Mouse (Mus musculus) heart, embryonic 15.5 days (tissue): ENCODE data around the gene Ube2d3. TPM values are rescaled to one million over a fixed set of nuclear protein-coding genes. Genes with fewer than 3 reads are reported as not detected.

ENCODE experiments used
- ATAC-seq: fragments of 200-750 bp; cut with Nextera tagmentation; replicated peaks from 2 replicates; pipeline ENCODE4 v1.8.0; 2017; ENCODE audit warnings: low read depth, moderate TSS enrichment; ENCODE audit not compliant: insufficient number of reproducible peaks, insufficient read depth, low FRiP score
- H3K27ac ChIP-seq: fragments of 300-500 bp; sonication (generic); 2 replicates; pipeline ENCODE4 v1.5.1; 2015; ENCODE audit warnings: mild to moderate bottlenecking, inconsistent platforms
- H3K27me3 ChIP-seq: fragments of 300-500 bp; sonication (generic); 2 replicates; pipeline ENCODE4 v1.6.1; 2015; ENCODE audit warnings: inconsistent platforms
- H3K36me3 ChIP-seq: fragments of 300-500 bp; sonication (generic); 2 replicates; pipeline ENCODE4 v1.6.1; 2015; ENCODE audit warnings: mild to moderate bottlenecking, inconsistent platforms
- H3K4me1 ChIP-seq: fragments of 300-500 bp; sonication (generic); replicated peaks from 2 replicates; pipeline ENCODE4 v1.6.1; 2015; ENCODE audit warnings: inconsistent platforms
- H3K4me2 ChIP-seq: fragments of 300-500 bp; sonication (generic); 2 replicates; pipeline ENCODE4 v1.6.1; 2015; ENCODE audit warnings: inconsistent platforms, mild to moderate bottlenecking, moderate library complexity
- H3K4me3 ChIP-seq: fragments of 300-500 bp; sonication (generic); 2 replicates; pipeline ENCODE4 v1.5.1; 2015; ENCODE audit warnings: mild to moderate bottlenecking, inconsistent platforms
- H3K9ac ChIP-seq: fragments of 300-500 bp; sonication (generic); 2 replicates; pipeline ENCODE4 v1.6.1; 2015; ENCODE audit warnings: mild to moderate bottlenecking, inconsistent platforms
- H3K9me3 ChIP-seq: fragments of 300-500 bp; sonication (generic); replicated peaks from 2 replicates; pipeline ENCODE4 v1.6.1; 2016; ENCODE audit warnings: inconsistent platforms
- WGBS: fragments of 180-500 bp; shearing (Covaris S2); methylation state at CpG from one replicate; pipeline ENCODE4 v1.1.7; 2015; ENCODE audit warnings: mixed read lengths; 5-methylcytosine and 5-hydroxymethylcytosine counted together
- polyA plus RNA-seq: library from polyadenylated mRNA; unstranded; fragments of >200 nt; fragmentation: Nextera tagmentation; extraction: Ambion mirVana; gene quantifications from 2 replicates; pipeline ENCODE4 v1.2.1, GENCODE M21; 2015

The Ube2d3 gene
- polyA plus RNA-seq, 1 experiment from 2014 or later = 396 TPM

GRCm38 (mm10) chr3:135513800-135514425, 76.0 kb downstream of the Ube2d3 start:
- Histone ChIP-seq H3K27ac (peak overlapping the region; percentile 30; the same call in 1 of the 2 replicates), H3K9me3 (no peaks in the 10 kb centered on the region), H3K36me3 (0 out of 2 replicates have a peak, but pooled peaks cover 6% of the 10 kb centered on the region), H3K4me2 (peak overlapping the region; percentile 22; the same call in 1 of the 2 replicates), H3K4me1 (peaks cover 33% of the 10 kb centered on the region), H3K4me3 (no peak overlapping the region), H3K27me3 (no peaks in the 10 kb centered on the region), H3K9ac (no peak overlapping the region)
- 75% methylated on average over 14 of the region's 14 CpGs for WGBS
- ATAC-seq = no peak

DNA sequence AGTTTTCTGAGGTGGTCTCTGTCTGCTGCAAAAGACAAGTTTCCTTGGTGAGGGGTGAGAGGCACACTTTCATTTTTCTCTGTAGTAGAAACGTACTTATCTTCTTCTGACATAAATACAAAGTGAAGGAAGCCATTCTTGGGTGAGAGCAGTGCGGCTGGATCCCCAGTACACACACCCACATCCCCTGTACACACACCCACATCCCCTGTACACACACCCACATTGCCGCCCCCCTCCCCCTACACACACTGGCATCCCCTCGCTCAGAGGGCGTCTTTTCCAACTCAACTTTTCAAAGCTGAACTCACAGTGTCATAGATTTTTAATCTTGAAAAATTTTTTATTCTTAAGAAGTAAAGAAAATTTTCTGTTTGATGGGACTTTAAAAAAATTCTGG, 77.3 kb downstream of the Ube2d3 start:
- no peak for ATAC-seq
- 60% methylated on average over 5 of the region's 5 CpGs for WGBS
- peaks cover 42% of the 10 kb centered on the region for H3K4me1 ChIP-seq

DNA sequence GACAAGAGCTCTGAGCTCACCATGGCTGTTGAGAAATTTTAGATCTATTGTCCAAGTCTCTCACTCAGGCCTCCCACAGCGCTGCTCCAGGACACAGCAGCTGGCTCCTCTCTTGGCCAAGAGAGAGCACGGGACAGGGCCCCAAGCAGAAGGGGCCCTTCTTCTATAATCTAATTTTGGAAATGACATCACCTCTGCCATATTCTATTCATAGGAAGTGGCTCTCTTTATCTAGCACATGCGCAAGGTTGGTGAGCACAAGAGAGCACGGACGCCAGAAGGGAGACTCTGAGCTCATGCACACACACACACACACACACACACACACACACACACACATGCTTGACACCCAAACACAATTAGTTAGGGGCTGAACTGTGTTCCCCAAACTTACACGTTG, 78.9 kb downstream of the Ube2d3 start:
- WGBS = 15% methylated on average over 6 of the region's 6 CpGs
- Histone ChIP-seq H3K9me3 (no peaks in the 10 kb centered on the region), H3K4me2 (peak overlapping the region; percentile 29), H3K27me3 (no peaks in the 10 kb centered on the region), H3K27ac (peak overlapping the region; percentile 91), H3K4me1 (peaks cover 43% of the 10 kb centered on the region), H3K4me3 (no peak overlapping the region), H3K36me3 (0 out of 2 replicates have a peak, but pooled peaks cover 4% of the 10 kb centered on the region), H3K9ac (no peak overlapping the region)
- peak; percentile 92 for ATAC-seq

More for the DNA sequence above, 77.3 kb downstream of the Ube2d3 start:
- Histone ChIP-seq H3K9ac (no peak overlapping the region), H3K9me3 (no peaks in the 10 kb centered on the region), H3K27me3 (no peaks in the 10 kb centered on the region), H3K36me3 (0 out of 2 replicates have a peak, but pooled peaks cover 4% of the 10 kb centered on the region), H3K4me3 (no peak overlapping the region), H3K4me2 (no peak overlapping the region), H3K27ac (peak overlapping the region; percentile 91; the same call in 1 of the 2 replicates)

Other genes with a start within 250 kb of the Ube2d3 start
- gene Cenpe, start 225.6 kb upstream of the Ube2d3 start, polyA plus RNA-seq = 14.7 and 15.2 TPM in 2 replicates
- 2.1 and 2.4 TPM in 2 replicates for gene Bdh2, start 156.9 kb upstream of the Ube2d3 start, polyA plus RNA-seq
- gene Slc9b2, start 130.4 kb upstream of the Ube2d3 start, polyA plus RNA-seq = 0.24 and 0.80 TPM in 2 replicates
- gene Slc9b1, start 90.1 kb upstream of the Ube2d3 start, polyA plus RNA-seq = not detected in 2 replicates
- gene Cisd2, start 14.2 kb upstream of the Ube2d3 start, polyA plus RNA-seq = 44.6 and 47.9 TPM in 2 replicates
- 33.3 and 35.2 TPM in 2 replicates for gene Manba, start 47.5 kb downstream of the Ube2d3 start, polyA plus RNA-seq